Mouse (Mus musculus): ENCODE measurements around the gene Mtg1. TPM values are rescaled to one million over a fixed set of nuclear protein-coding genes. Genes with fewer than 3 reads are reported as not detected.
A peak's percentile ranks its signal among the peaks of the same experiment; 100 is the strongest.
"Not testable (repeated sequence)": the region's sequence is repeated elsewhere in the genome, so short reads cannot be mapped to it uniquely, and the experiment has no call there.

The Mtg1 gene
- total and polyA plus RNA-seq, 2 experiments from 2014 or later, result 7.2 to 33.5 TPM

- Histone ChIP-seq H3K4me3 (ENCODE audit: low read length) (peak overlapping the region; percentile 70), H3K9ac (replicated peaks; ENCODE audit: low read length) (peak overlapping the region; percentile 73), H3K27me3 (ENCODE audit: insufficient read depth, low read length) (no peaks in the 10 kb centered on the region), H3K9me3 (ENCODE audit: low read length) (no peaks in the 10 kb centered on the region), H3K27ac (no peak overlapping the region), H3K4me1 (ENCODE audit: insufficient read depth, low read length) (no peaks in the 10 kb centered on the region), H3K4me2 (ENCODE audit: low read depth, low read length) (peak overlapping the region; percentile 60), H3K36me3 (ENCODE audit: insufficient read depth, low read length) (no peaks in the 10 kb centered on the region)
- no peak for DNase-seq (ENCODE audit: low spot score)
- TF ChIP-seq CTCF (IDR thresholded peaks at IDR 0.05; ENCODE audit: low read depth), result no peak
- WGBS, result 11% methylated on average over 5 of the region's 5 CpGs
- no peak; the same call in 1 of the 2 replicates for ATAC-seq
These were observed 11.4 kb upstream of the Mtg1 start for GRCm38 (mm10) chr7:140126022-140126350.

- Histone ChIP-seq H3K9me3 (ENCODE audit: low read length) (no peaks in the 10 kb centered on the region), H3K27me3 (ENCODE audit: insufficient read depth, low read length) (no peaks in the 10 kb centered on the region), H3K9ac (replicated peaks; ENCODE audit: low read length) (no peak overlapping the region), H3K4me3 (ENCODE audit: low read length) (no peak overlapping the region), H3K4me1 (ENCODE audit: insufficient read depth, low read length) (no peaks in the 10 kb centered on the region), H3K36me3 (ENCODE audit: insufficient read depth, low read length) (no peaks in the 10 kb centered on the region), H3K4me2 (ENCODE audit: low read depth, low read length) (no peak overlapping the region), H3K27ac (no peak overlapping the region)
- no peak for TF ChIP-seq CTCF (IDR thresholded peaks at IDR 0.05; ENCODE audit: low read depth)
- DNase-seq (ENCODE audit: low spot score) (no peak), ATAC-seq (no peak)
- 86% methylated on average over 3 of the region's 3 CpGs for WGBS
These were observed 10.4 kb upstream of the Mtg1 start for GRCm38 (mm10) chr7:140126934-140127333.

GRCm38 (mm10) chr7:140127911-140128310 lies 9.5 kb upstream of the Mtg1 start:
- no peak for DNase-seq (ENCODE audit: low spot score)
- Histone ChIP-seq H3K9me3 (ENCODE audit: low read length) (no peaks in the 10 kb centered on the region), H3K27ac (no peak overlapping the region), H3K27me3 (ENCODE audit: insufficient read depth, low read length) (no peaks in the 10 kb centered on the region), H3K9ac (replicated peaks; ENCODE audit: low read length) (no peak overlapping the region), H3K4me3 (ENCODE audit: low read length) (no peak overlapping the region), H3K4me2 (ENCODE audit: low read depth, low read length) (no peak overlapping the region), H3K36me3 (ENCODE audit: insufficient read depth, low read length) (no peaks in the 10 kb centered on the region), H3K4me1 (ENCODE audit: insufficient read depth, low read length) (no peaks in the 10 kb centered on the region)
- WGBS, result 90% methylated on average over 2 of the region's 2 CpGs
- no peak for ATAC-seq
- no peak for TF ChIP-seq CTCF (IDR thresholded peaks at IDR 0.05; ENCODE audit: low read depth)

- not testable (repeated sequence) for H3K9ac ChIP-seq (replicated peaks; ENCODE audit: low read length); H3K27ac ChIP-seq; H3K4me1 ChIP-seq (ENCODE audit: insufficient read depth, low read length); H3K4me3 ChIP-seq (ENCODE audit: low read length); DNase-seq (ENCODE audit: low spot score); H3K9me3 ChIP-seq (ENCODE audit: low read length); ATAC-seq; H3K36me3 ChIP-seq (ENCODE audit: insufficient read depth, low read length); H3K4me2 ChIP-seq (ENCODE audit: low read depth, low read length); H3K27me3 ChIP-seq (ENCODE audit: insufficient read depth, low read length)
- WGBS, result 95% methylated on average over 6 of the region's 7 CpGs
These were observed 5.2 kb upstream of the Mtg1 start for GRCm38 (mm10) chr7:140132184-140132583.

GRCm38 (mm10) chr7:140134033-140134432 lies 3.3 kb upstream of the Mtg1 start:
- WGBS, result 95% methylated on average over 5 of the region's 7 CpGs
- not testable (repeated sequence) for H3K36me3 ChIP-seq (ENCODE audit: insufficient read depth, low read length); ATAC-seq; DNase-seq (ENCODE audit: low spot score); H3K27ac ChIP-seq; H3K4me2 ChIP-seq (ENCODE audit: low read depth, low read length); H3K4me1 ChIP-seq (ENCODE audit: insufficient read depth, low read length); H3K9me3 ChIP-seq (ENCODE audit: low read length); H3K4me3 ChIP-seq (ENCODE audit: low read length); H3K27me3 ChIP-seq (ENCODE audit: insufficient read depth, low read length); H3K9ac ChIP-seq (replicated peaks; ENCODE audit: low read length)

GRCm38 (mm10) chr7:140135106-140135770 lies 2.1 kb upstream of the Mtg1 start:
- H3K27me3 ChIP-seq (ENCODE audit: insufficient read depth, low read length), result no peaks in the 10 kb centered on the region
- ATAC-seq, result no peak

GRCm38 (mm10) chr7:140138021-140138310 lies 602 bp downstream of the Mtg1 start:
- no peak for TF ChIP-seq CTCF (IDR thresholded peaks at IDR 0.05; ENCODE audit: low read depth)
- ATAC-seq (no peak), DNase-seq (ENCODE audit: low spot score) (no peak)
- 0% methylated on average over 8 of the region's 8 CpGs for WGBS
- Histone ChIP-seq H3K27ac (peak overlapping the region; percentile 90), H3K4me1 (ENCODE audit: insufficient read depth, low read length) (peaks cover 3% of the 10 kb centered on the region; the same call in 1 of the 2 replicates), H3K9ac (replicated peaks; ENCODE audit: low read length) (peak overlapping the region; percentile 76), H3K4me3 (ENCODE audit: low read length) (peak overlapping the region; percentile 61), H3K36me3 (ENCODE audit: insufficient read depth, low read length) (no peaks in the 10 kb centered on the region), H3K27me3 (ENCODE audit: insufficient read depth, low read length) (no peaks in the 10 kb centered on the region), H3K4me2 (ENCODE audit: low read depth, low read length) (peak overlapping the region; percentile 92), H3K9me3 (ENCODE audit: low read length) (no peaks in the 10 kb centered on the region)

More at GRCm38 (mm10) chr7:140135106-140135770, 2.1 kb upstream of the Mtg1 start:
- no peaks in the 10 kb centered on the region for H3K9me3 ChIP-seq (ENCODE audit: low read length)
- no peak overlapping the region for H3K4me2 ChIP-seq (ENCODE audit: low read depth, low read length)
- H3K4me3 ChIP-seq (ENCODE audit: low read length), result no peak overlapping the region
- WGBS, result 87% methylated on average over 5 of the region's 5 CpGs
- DNase-seq (ENCODE audit: low spot score), result no peak
- TF ChIP-seq CTCF (IDR thresholded peaks at IDR 0.05; ENCODE audit: low read depth), result no peak
- no peak overlapping the region for H3K27ac ChIP-seq
- no peak overlapping the region for H3K9ac ChIP-seq (replicated peaks; ENCODE audit: low read length)
- peaks cover 3% of the 10 kb centered on the region; the same call in 1 of the 2 replicates for H3K4me1 ChIP-seq (ENCODE audit: insufficient read depth, low read length)
- no peaks in the 10 kb centered on the region for H3K36me3 ChIP-seq (ENCODE audit: insufficient read depth, low read length)

Data from hindbrain, postnatal 0 days (tissue).